Mouse (Mus musculus): ENCODE measurements around the gene Padi6. TPM values are rescaled to one million over a fixed set of nuclear protein-coding genes. Genes with fewer than 3 reads are reported as not detected.
A peak's percentile ranks its signal among the peaks of the same experiment; 100 is the strongest.

Gene Padi6
- total and polyA plus RNA-seq, 2 experiments from 2014 or later: not detected

DNA sequence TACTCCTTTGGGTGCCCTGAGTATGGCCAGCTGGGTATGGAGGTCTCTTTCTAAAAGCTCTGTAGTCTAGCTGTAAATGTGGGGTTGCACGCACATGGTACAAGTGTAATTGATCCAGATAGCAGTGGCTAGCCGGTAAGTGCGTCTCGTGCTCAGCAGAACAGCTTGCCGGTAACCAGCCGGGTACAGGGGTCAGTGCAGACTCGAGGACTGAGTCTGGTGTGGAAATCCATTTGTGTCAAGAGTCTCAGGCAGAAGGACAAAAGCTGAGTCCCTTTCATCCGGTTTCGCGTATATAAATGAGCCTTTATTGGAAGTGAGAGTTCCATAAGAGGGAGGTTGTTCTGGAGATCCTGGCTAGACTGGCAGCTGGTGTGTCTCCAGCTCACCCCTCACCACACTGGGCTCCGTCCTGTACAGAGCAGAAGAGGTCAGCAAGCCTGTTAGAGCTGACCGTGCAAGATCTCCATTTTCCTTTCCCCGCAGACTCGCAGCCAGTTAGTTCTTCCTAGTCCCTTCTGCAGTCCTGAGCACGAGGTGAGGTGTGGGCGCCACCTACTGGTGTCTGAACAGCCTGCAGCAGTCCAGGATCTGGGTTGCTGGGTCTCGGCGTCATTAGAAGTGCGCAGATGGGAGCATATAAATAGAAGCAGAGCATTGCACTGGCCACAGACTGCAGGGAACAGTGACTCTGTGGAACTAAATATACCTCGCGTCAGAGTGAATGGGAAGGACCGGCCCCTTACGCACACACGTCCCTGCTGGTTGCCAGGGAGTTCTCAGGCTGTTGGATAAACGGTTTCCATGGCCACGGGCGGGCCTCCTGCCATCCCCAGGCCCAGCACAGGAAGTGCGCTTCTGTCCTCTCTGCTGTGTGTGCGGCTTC, 28.7 kb downstream of the Padi6 start:
- peaks cover 80% of the 10 kb centered on the region for H3K36me3 ChIP-seq (replicated peaks; ENCODE audit: control insufficient read depth, insufficient read depth, low read length)
- TF ChIP-seq EP300 (IDR thresholded peaks at IDR 0.05; ENCODE audit: low read depth) (no peak), CTCF (IDR thresholded peaks at IDR 0.05; ENCODE audit: low read depth) (peak; percentile 100)
- H3K4me3 ChIP-seq (ENCODE audit: low read depth, low read length): no peak overlapping the region
- ATAC-seq (ENCODE audit: insufficient read depth, low read depth) (peak; percentile 98), DNase-seq (ENCODE audit: low spot score) (peak; percentile 96)
- no peaks in the 10 kb centered on the region for H3K27me3 ChIP-seq (ENCODE audit: control insufficient read depth, insufficient read depth, low read length)
- no peak overlapping the region for H3K4me2 ChIP-seq (ENCODE audit: low read depth, low read length)
- H3K4me1 ChIP-seq (ENCODE audit: control insufficient read depth, insufficient read depth): peaks cover 6% of the 10 kb centered on the region; the same call in 1 of the 2 replicates
- WGBS: 35% methylated on average over 29 of the region's 29 CpGs
- H3K27ac ChIP-seq (ENCODE audit: low read depth): peak overlapping the region; percentile 43
- H3K9ac ChIP-seq (replicated peaks; ENCODE audit: low read depth, low read length): no peak overlapping the region
- H3K9me3 ChIP-seq (replicated peaks; ENCODE audit: control insufficient read depth, low read length): no peaks in the 10 kb centered on the region

DNA sequence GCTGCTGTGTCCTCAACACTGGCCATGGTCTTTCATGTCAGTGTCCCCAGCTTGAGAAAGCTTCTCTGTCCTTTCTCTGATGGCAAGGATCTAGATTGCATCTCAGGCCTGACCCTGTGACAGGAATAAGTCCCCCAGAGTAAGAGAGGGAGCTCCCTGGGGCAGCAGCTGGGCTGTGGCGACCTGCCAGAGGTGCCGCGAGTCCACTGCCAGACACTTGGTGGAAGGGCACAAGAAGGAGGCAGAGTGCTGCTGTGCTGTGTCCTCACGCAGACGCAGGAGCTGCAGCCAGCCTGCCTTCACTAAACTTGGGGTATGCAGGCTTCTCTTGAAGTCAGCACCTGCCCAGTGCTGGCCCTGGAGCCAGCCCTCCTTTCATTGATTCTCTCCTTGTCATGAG, 31.1 kb downstream of the Padi6 start:
- Histone ChIP-seq H3K4me1 (ENCODE audit: control insufficient read depth, insufficient read depth) (peaks cover 23% of the 10 kb centered on the region), H3K4me3 (ENCODE audit: low read depth, low read length) (no peak overlapping the region), H3K27ac (ENCODE audit: low read depth) (no peak overlapping the region), H3K9me3 (replicated peaks; ENCODE audit: control insufficient read depth, low read length) (no peaks in the 10 kb centered on the region), H3K9ac (replicated peaks; ENCODE audit: low read depth, low read length) (0 out of 2 replicates have a peak overlapping the region, but pooled peaks have one; percentile 11), H3K27me3 (ENCODE audit: control insufficient read depth, insufficient read depth, low read length) (no peaks in the 10 kb centered on the region), H3K36me3 (replicated peaks; ENCODE audit: control insufficient read depth, insufficient read depth, low read length) (peaks cover 63% of the 10 kb centered on the region), H3K4me2 (ENCODE audit: low read depth, low read length) (no peak overlapping the region)
- 51% methylated on average over 5 of the region's 5 CpGs for WGBS
- DNase-seq (ENCODE audit: low spot score) (no peak), ATAC-seq (ENCODE audit: insufficient read depth, low read depth) (no peak)
- no peak for TF ChIP-seq CTCF (IDR thresholded peaks at IDR 0.05; ENCODE audit: low read depth)
- TF ChIP-seq EP300 (IDR thresholded peaks at IDR 0.05; ENCODE audit: low read depth): no peak

DNA sequence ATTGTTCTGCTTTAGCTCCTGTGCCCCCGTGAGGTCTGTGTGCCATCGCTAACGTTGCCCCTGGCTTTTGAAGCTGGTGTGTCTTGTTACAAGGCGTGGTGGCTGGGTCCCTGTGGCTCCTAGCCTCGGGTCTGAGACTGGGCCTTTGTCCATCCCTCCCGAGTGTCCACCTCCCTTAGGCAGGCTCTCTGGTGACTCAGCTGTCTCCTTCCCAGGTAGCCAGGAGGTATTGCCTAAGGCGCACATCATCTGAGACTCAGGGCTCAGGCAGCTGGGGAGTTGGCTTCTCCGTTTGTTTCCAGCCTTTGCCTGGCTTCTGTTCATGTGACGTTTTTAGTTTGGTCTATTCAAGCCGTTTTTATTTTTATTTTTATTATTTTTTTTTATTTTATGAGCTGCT, 31.7 kb downstream of the Padi6 start:
- Histone ChIP-seq H3K4me2 (ENCODE audit: low read depth, low read length) (no peak overlapping the region), H3K4me1 (ENCODE audit: control insufficient read depth, insufficient read depth) (peaks cover 23% of the 10 kb centered on the region), H3K9me3 (replicated peaks; ENCODE audit: control insufficient read depth, low read length) (no peaks in the 10 kb centered on the region), H3K27ac (ENCODE audit: low read depth) (no peak overlapping the region), H3K9ac (replicated peaks; ENCODE audit: low read depth, low read length) (no peak overlapping the region), H3K36me3 (replicated peaks; ENCODE audit: control insufficient read depth, insufficient read depth, low read length) (peaks cover 57% of the 10 kb centered on the region), H3K4me3 (ENCODE audit: low read depth, low read length) (no peak overlapping the region), H3K27me3 (ENCODE audit: control insufficient read depth, insufficient read depth, low read length) (no peaks in the 10 kb centered on the region)
- TF ChIP-seq CTCF (IDR thresholded peaks at IDR 0.05; ENCODE audit: low read depth): no peak
- TF ChIP-seq EP300 (IDR thresholded peaks at IDR 0.05; ENCODE audit: low read depth): no peak
- 82% methylated on average over 10 of the region's 10 CpGs for WGBS
- DNase-seq (ENCODE audit: low spot score): no peak
- ATAC-seq (ENCODE audit: insufficient read depth, low read depth): no peak

DNA sequence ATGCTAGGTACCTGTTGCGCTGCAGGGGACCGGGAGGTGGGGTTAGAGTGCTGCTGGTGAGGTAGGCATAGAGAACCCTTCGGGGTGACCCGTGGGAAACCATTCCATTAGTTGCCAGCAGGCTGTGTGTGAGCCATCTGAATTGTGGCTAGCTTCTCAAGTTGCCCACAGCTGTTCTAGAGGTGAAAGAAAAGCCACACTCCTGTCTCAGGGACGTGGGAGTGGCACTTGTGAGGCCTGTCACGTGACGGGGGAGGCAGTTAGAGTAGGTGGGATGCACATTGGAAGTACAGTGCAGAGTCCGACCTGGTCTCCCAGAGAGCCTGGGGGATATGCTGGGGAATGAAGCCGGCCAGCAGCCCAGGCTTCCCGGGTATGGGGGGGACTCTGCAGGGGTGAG, 32.8 kb downstream of the Padi6 start:
- DNase-seq (ENCODE audit: low spot score): no peak
- Histone ChIP-seq H3K9me3 (replicated peaks; ENCODE audit: control insufficient read depth, low read length) (no peaks in the 10 kb centered on the region), H3K4me3 (ENCODE audit: low read depth, low read length) (no peak overlapping the region), H3K4me1 (ENCODE audit: control insufficient read depth, insufficient read depth) (peaks cover 23% of the 10 kb centered on the region), H3K4me2 (ENCODE audit: low read depth, low read length) (no peak overlapping the region), H3K27me3 (ENCODE audit: control insufficient read depth, insufficient read depth, low read length) (no peaks in the 10 kb centered on the region), H3K27ac (ENCODE audit: low read depth) (no peak overlapping the region), H3K9ac (replicated peaks; ENCODE audit: low read depth, low read length) (no peak overlapping the region), H3K36me3 (replicated peaks; ENCODE audit: control insufficient read depth, insufficient read depth, low read length) (peaks cover 50% of the 10 kb centered on the region)
- WGBS: 91% methylated on average over 10 of the region's 10 CpGs
- TF ChIP-seq EP300 (IDR thresholded peaks at IDR 0.05; ENCODE audit: low read depth) (no peak), CTCF (IDR thresholded peaks at IDR 0.05; ENCODE audit: low read depth) (no peak)
- no peak for ATAC-seq (ENCODE audit: insufficient read depth, low read depth)

- WGBS: 92% methylated on average over 7 of the region's 7 CpGs
- no peak for ATAC-seq (ENCODE audit: insufficient read depth, low read depth)
- peaks cover 20% of the 10 kb centered on the region for H3K4me1 ChIP-seq (ENCODE audit: control insufficient read depth, insufficient read depth)
- H3K27me3 ChIP-seq (ENCODE audit: control insufficient read depth, insufficient read depth, low read length): no peaks in the 10 kb centered on the region
- TF ChIP-seq CTCF (IDR thresholded peaks at IDR 0.05; ENCODE audit: low read depth) (no peak), EP300 (IDR thresholded peaks at IDR 0.05; ENCODE audit: low read depth) (no peak)
- peaks cover 50% of the 10 kb centered on the region for H3K36me3 ChIP-seq (replicated peaks; ENCODE audit: control insufficient read depth, insufficient read depth, low read length)
- no peak for DNase-seq (ENCODE audit: low spot score)
- H3K9me3 ChIP-seq (replicated peaks; ENCODE audit: control insufficient read depth, low read length): no peaks in the 10 kb centered on the region
- H3K9ac ChIP-seq (replicated peaks; ENCODE audit: low read depth, low read length): no peak overlapping the region
- H3K4me2 ChIP-seq (ENCODE audit: low read depth, low read length): no peak overlapping the region
- no peak overlapping the region for H3K4me3 ChIP-seq (ENCODE audit: low read depth, low read length)
- 0 out of 2 replicates have a peak overlapping the region, but pooled peaks have one; percentile 52 for H3K27ac ChIP-seq (ENCODE audit: low read depth)
These were observed 33.3 kb downstream of the Padi6 start for GRCm38 (mm10) chr4:140709111-140709510.

Measured in heart, postnatal 0 days (tissue).